Mouse (Mus musculus) embryonic facial prominence, embryonic 13.5 days (tissue): ENCODE measurements around the gene Stxbp3. TPM values are rescaled to one million over a fixed set of nuclear protein-coding genes. Genes with fewer than 3 reads are reported as not detected.
"Not testable (repeated sequence)": the region's sequence is repeated elsewhere in the genome, so short reads cannot be mapped to it uniquely, and the experiment has no call there.

Experiments
- ATAC-seq: fragments of 200-750 bp; cut with Nextera tagmentation; 2 replicates; pipeline ENCODE4 v1.8.0; 2017; ENCODE audit warnings: low read depth; ENCODE audit not compliant: insufficient number of reproducible peaks, insufficient read depth, low FRiP score, low TSS enrichment
- H3K27ac ChIP-seq: fragments of 300-500 bp; sonication (generic); 2 replicates; pipeline ENCODE4 v1.5.1; 2015; ENCODE audit warnings: moderate library complexity, mild to moderate bottlenecking, inconsistent platforms
- H3K27me3 ChIP-seq: fragments of 300-500 bp; sonication (generic); 2 replicates; pipeline ENCODE4 v1.6.1; 2015; ENCODE audit warnings: mild to moderate bottlenecking, inconsistent platforms
- H3K36me3 ChIP-seq: fragments of 300-500 bp; sonication (generic); 2 replicates; pipeline ENCODE4 v1.6.1; 2015; ENCODE audit warnings: mild to moderate bottlenecking, inconsistent platforms
- H3K4me1 ChIP-seq: fragments of 300-500 bp; sonication (generic); 2 replicates; pipeline ENCODE4 v1.6.1; 2015; ENCODE audit warnings: inconsistent platforms
- H3K4me2 ChIP-seq: fragments of 300-500 bp; sonication (generic); 2 replicates; pipeline ENCODE4 v1.6.1; 2015; ENCODE audit warnings: moderate library complexity, mild to moderate bottlenecking, inconsistent platforms
- H3K4me3 ChIP-seq: fragments of 300-500 bp; sonication (generic); 2 replicates; pipeline ENCODE4 v1.5.1; 2015; ENCODE audit warnings: mild to moderate bottlenecking, inconsistent platforms
- H3K9ac ChIP-seq: fragments of 300-500 bp; sonication (generic); 2 replicates; pipeline ENCODE4 v1.6.1; 2015; ENCODE audit warnings: mild to moderate bottlenecking, inconsistent platforms
- H3K9me3 ChIP-seq: fragments of 300-500 bp; sonication (generic); 2 replicates; pipeline ENCODE4 v1.6.1; 2016; ENCODE audit warnings: inconsistent platforms
- WGBS: fragments of 180-500 bp; shearing (Covaris S2); methylation state at CpG from one replicate; pipeline ENCODE4 v1.1.7; 2015; ENCODE audit warnings: mixed read lengths; 5-methylcytosine and 5-hydroxymethylcytosine counted together
- polyA plus RNA-seq: library from polyadenylated mRNA; unstranded; fragments of >200 nt; fragmentation: Nextera tagmentation; extraction: Ambion mirVana; gene quantifications from 2 replicates; pipeline ENCODE4 v1.2.1, GENCODE M21; 2015

The Stxbp3 gene
- polyA plus RNA-seq, 1 experiment from 2014 or later = 39.3 TPM

- Histone ChIP-seq H3K36me3 (no peaks in the 10 kb centered on the region; the same call in 1 of the 2 replicates), H3K4me2 (peak overlapping the region; percentile 66), H3K9me3 (no peaks in the 10 kb centered on the region), H3K27ac (no peak overlapping the region), H3K4me3 (peak overlapping the region; percentile 79), H3K27me3 (no peaks in the 10 kb centered on the region), H3K9ac (no peak overlapping the region), H3K4me1 (peaks cover 16% of the 10 kb centered on the region)
- no peak for ATAC-seq
- WGBS = 81% methylated on average over 7 of the region's 7 CpGs
These were observed 1.3 kb downstream of the Stxbp3 start for GRCm38 (mm10) chr3:108838980-108839379.

GRCm38 (mm10) chr3:108836931-108837330 lies 3.4 kb downstream of the Stxbp3 start:
- Histone ChIP-seq H3K9ac (no peak overlapping the region), H3K4me1 (peaks cover 16% of the 10 kb centered on the region), H3K4me2 (no peak overlapping the region), H3K4me3 (no peak overlapping the region), H3K9me3 (no peaks in the 10 kb centered on the region), H3K27me3 (no peaks in the 10 kb centered on the region), H3K27ac (no peak overlapping the region), H3K36me3 (peaks cover 4% of the 10 kb centered on the region)
- ATAC-seq = no peak
- 94% methylated on average over 6 of the region's 6 CpGs for WGBS

- H3K4me1 ChIP-seq = peaks cover 16% of the 10 kb centered on the region
- not testable (repeated sequence) for ATAC-seq, H3K9ac ChIP-seq, H3K4me2 ChIP-seq, H3K36me3 ChIP-seq, H3K9me3 ChIP-seq, H3K27me3 ChIP-seq, H3K4me3 ChIP-seq, H3K27ac ChIP-seq
- 92% methylated on average over 1 of the region's 1 CpGs for WGBS
These were observed 6.6 kb downstream of the Stxbp3 start for GRCm38 (mm10) chr3:108833717-108834116.

GRCm38 (mm10) chr3:108831750-108832149 lies 8.6 kb downstream of the Stxbp3 start:
- no peaks in the 10 kb centered on the region for H3K27me3 ChIP-seq
- no peak overlapping the region for H3K4me3 ChIP-seq
- H3K4me1 ChIP-seq = 0 out of 2 replicates have a peak, but pooled peaks cover 6% of the 10 kb centered on the region
- H3K9me3 ChIP-seq = no peaks in the 10 kb centered on the region
- ATAC-seq = no peak
- H3K4me2 ChIP-seq = no peak overlapping the region
- 88% methylated on average over 6 of the region's 6 CpGs for WGBS
- H3K9ac ChIP-seq = no peak overlapping the region
- H3K27ac ChIP-seq = no peak overlapping the region
- peaks cover 9% of the 10 kb centered on the region for H3K36me3 ChIP-seq

- H3K27ac ChIP-seq = no peak overlapping the region
- H3K9me3 ChIP-seq = no peaks in the 10 kb centered on the region
- WGBS = 78% methylated on average over 11 of the region's 11 CpGs
- H3K9ac ChIP-seq = no peak overlapping the region
- 0 out of 2 replicates have a peak, but pooled peaks cover 6% of the 10 kb centered on the region for H3K4me1 ChIP-seq
- H3K4me3 ChIP-seq = no peak overlapping the region
- H3K27me3 ChIP-seq = no peaks in the 10 kb centered on the region
- H3K4me2 ChIP-seq = no peak overlapping the region
- no peak for ATAC-seq
- peaks cover 18% of the 10 kb centered on the region for H3K36me3 ChIP-seq
These were observed 9.8 kb downstream of the Stxbp3 start for GRCm38 (mm10) chr3:108830493-108830892.

- ATAC-seq = no peak
- H3K4me2 ChIP-seq = no peak overlapping the region
- peaks cover 41% of the 10 kb centered on the region for H3K36me3 ChIP-seq
- H3K27me3 ChIP-seq = no peaks in the 10 kb centered on the region
- 71% methylated on average over 4 of the region's 4 CpGs for WGBS
- H3K4me3 ChIP-seq = no peak overlapping the region
- H3K4me1 ChIP-seq = no peaks in the 10 kb centered on the region
- no peak overlapping the region for H3K27ac ChIP-seq
- no peaks in the 10 kb centered on the region for H3K9me3 ChIP-seq
- no peak overlapping the region for H3K9ac ChIP-seq
These were observed 24.7 kb downstream of the Stxbp3 start for GRCm38 (mm10) chr3:108815631-108816030.

GRCm38 (mm10) chr3:108810747-108811263 lies 29.5 kb downstream of the Stxbp3 start:
- H3K4me2 ChIP-seq = no peak overlapping the region
- WGBS = 86% methylated on average over 4 of the region's 4 CpGs
- H3K4me1 ChIP-seq = no peaks in the 10 kb centered on the region
- H3K36me3 ChIP-seq = peaks cover 38% of the 10 kb centered on the region
- no peaks in the 10 kb centered on the region for H3K9me3 ChIP-seq
- H3K27ac ChIP-seq = no peak overlapping the region
- no peak overlapping the region for H3K9ac ChIP-seq
- H3K4me3 ChIP-seq = no peak overlapping the region
- no peak for ATAC-seq
- H3K27me3 ChIP-seq = no peaks in the 10 kb centered on the region

- H3K4me2 ChIP-seq = no peak overlapping the region
- no peak for ATAC-seq
- H3K27me3 ChIP-seq = no peaks in the 10 kb centered on the region
- 90% methylated on average over 5 of the region's 5 CpGs for WGBS
- H3K36me3 ChIP-seq = peaks cover 59% of the 10 kb centered on the region
- no peak overlapping the region for H3K4me3 ChIP-seq
- no peaks in the 10 kb centered on the region for H3K4me1 ChIP-seq
- no peak overlapping the region for H3K9ac ChIP-seq
- H3K9me3 ChIP-seq = no peaks in the 10 kb centered on the region
- H3K27ac ChIP-seq = no peak overlapping the region
These were observed 34.7 kb downstream of the Stxbp3 start for GRCm38 (mm10) chr3:108805622-108806021.

- Histone ChIP-seq H3K27me3 (no peaks in the 10 kb centered on the region), H3K36me3 (peaks cover 77% of the 10 kb centered on the region), H3K9me3 (no peaks in the 10 kb centered on the region), H3K4me3 (no peak overlapping the region), H3K27ac (no peak overlapping the region), H3K9ac (no peak overlapping the region), H3K4me1 (peaks cover 3% of the 10 kb centered on the region; the same call in 1 of the 2 replicates), H3K4me2 (no peak overlapping the region)
- 80% methylated on average over 2 of the region's 2 CpGs for WGBS
- ATAC-seq = no peak
These were observed 42.0 kb downstream of the Stxbp3 start for GRCm38 (mm10) chr3:108798375-108798774.

GRCm38 (mm10) chr3:108797723-108798122 lies 42.6 kb downstream of the Stxbp3 start:
- ATAC-seq = no peak
- Histone ChIP-seq H3K4me2 (no peak overlapping the region), H3K27me3 (no peaks in the 10 kb centered on the region), H3K27ac (no peak overlapping the region), H3K4me3 (no peak overlapping the region), H3K36me3 (peaks cover 72% of the 10 kb centered on the region), H3K9ac (no peak overlapping the region), H3K9me3 (no peaks in the 10 kb centered on the region), H3K4me1 (peaks cover 3% of the 10 kb centered on the region)
- WGBS = 85% methylated on average over 6 of the region's 6 CpGs

- 91% methylated on average over 4 of the region's 4 CpGs for WGBS
- H3K36me3 ChIP-seq = peaks cover 66% of the 10 kb centered on the region
- ATAC-seq = no peak
- H3K4me2 ChIP-seq = no peak overlapping the region
- no peaks in the 10 kb centered on the region for H3K9me3 ChIP-seq
- H3K27ac ChIP-seq = no peak overlapping the region
- H3K4me3 ChIP-seq = no peak overlapping the region
- H3K27me3 ChIP-seq = no peaks in the 10 kb centered on the region
- H3K4me1 ChIP-seq = peaks cover 16% of the 10 kb centered on the region
- H3K9ac ChIP-seq = no peak overlapping the region
These were observed 43.9 kb downstream of the Stxbp3 start for GRCm38 (mm10) chr3:108796386-108796785.

GRCm38 (mm10) chr3:108795554-108796299 lies 44.6 kb downstream of the Stxbp3 start:
- H3K36me3 ChIP-seq = peaks cover 59% of the 10 kb centered on the region
- H3K27me3 ChIP-seq = no peaks in the 10 kb centered on the region
- H3K4me1 ChIP-seq = peaks cover 22% of the 10 kb centered on the region
- no peak overlapping the region for H3K4me2 ChIP-seq
- 80% methylated on average over 7 of the region's 7 CpGs for WGBS
- no peak overlapping the region for H3K9ac ChIP-seq
- no peak overlapping the region for H3K4me3 ChIP-seq
- H3K9me3 ChIP-seq = no peaks in the 10 kb centered on the region
- no peak for ATAC-seq
- H3K27ac ChIP-seq = no peak overlapping the region
